Mouse (Mus musculus): ENCODE results near the gene Pnpla1.

DNA sequence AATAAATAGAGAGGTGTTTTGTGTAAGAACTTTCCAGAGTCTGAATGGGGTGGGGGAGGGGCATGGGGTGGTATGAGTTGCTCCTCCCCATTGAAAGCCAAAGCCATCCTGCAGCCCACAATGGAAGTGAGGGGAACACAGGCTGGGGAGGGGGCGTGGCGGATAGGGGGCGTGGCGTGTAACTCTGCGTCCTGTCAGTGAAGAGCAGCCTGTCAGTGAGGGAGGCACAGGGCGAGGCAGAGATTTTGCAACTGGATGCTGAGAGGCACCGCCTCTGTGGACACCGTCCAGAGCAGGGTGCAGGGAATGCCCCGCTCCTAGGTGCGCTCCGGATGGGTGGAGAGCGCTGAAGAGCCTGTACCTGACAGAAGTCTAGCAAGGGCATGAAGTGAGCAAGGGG is at the start of gene Pnpla1:
- TF ChIP-seq NANOG (IDR thresholded peaks at IDR 0.05; ENCODE audit: borderline replicate concordance, low read length) (no peak), CTCF (conservative IDR thresholded peaks at IDR 0.05; ENCODE audit: low read length) (no peak), POU5F1 (IDR thresholded peaks at IDR 0.05; ENCODE audit: borderline replicate concordance, low read length) (no peak)

All from E14TG2a.4 (cell line).